ENCODE assay signal across 7 mouse cellular contexts in genomic region chr15:102399229-102400221, GRCm38 (mm10). TPM values are rescaled to one million over a fixed set of nuclear protein-coding genes. Genes with fewer than 3 reads are reported as not detected.
DNase-seq lines count a peak whose midpoint lies in the region; ATAC-seq and TF ChIP-seq lines count a peak whose summit lies in the region.

No protein-coding gene starts in this region.

- H3K36me3 ChIP-seq in intestine, postnatal 0 days (ENCODE audit: control insufficient read depth, insufficient read depth): no peaks in the 10 kb centered on the region
- no peaks in the 10 kb centered on the region for H3K36me3 ChIP-seq in limb, embryonic 12.5 days
- H3K36me3 ChIP-seq in midbrain, embryonic 13.5 days: no peaks in the 10 kb centered on the region

- peak overlapping the region; percentile 71 for H3K9ac ChIP-seq in intestine, postnatal 0 days (ENCODE audit: low read depth, low read length)
- H3K9ac ChIP-seq in limb, embryonic 12.5 days (replicated peaks): peak overlapping the region; percentile 65
- peak overlapping the region; percentile 54 for H3K9ac ChIP-seq in midbrain, embryonic 13.5 days (replicated peaks)

- DNase-seq in adrenal gland, adult (ENCODE audit: inconsistent age in 2 of 2, low spot score in 1 of 2): peak; percentile 94 to 97
- peak; percentile 88 for DNase-seq in embryo, embryonic 9.5 days (ENCODE audit: extremely low spot score)
- DNase-seq in spleen, adult 12 weeks (ENCODE audit: low spot score): peak; percentile 57

- 1% methylated on average over 34 of the region's 34 CpGs for WGBS in intestine, postnatal 0 days
- WGBS in limb, embryonic 12.5 days: 3% methylated on average over 34 of the region's 34 CpGs
- WGBS in midbrain, embryonic 13.5 days: 4% methylated on average over 34 of the region's 34 CpGs

- H3K27me3 ChIP-seq in intestine, postnatal 0 days (replicated peaks; ENCODE audit: control insufficient read depth, insufficient read depth, low read length): no peaks in the 10 kb centered on the region
- no peaks in the 10 kb centered on the region for H3K27me3 ChIP-seq in limb, embryonic 12.5 days
- peaks cover 14% of the 10 kb centered on the region for H3K27me3 ChIP-seq in midbrain, embryonic 13.5 days

- TF ChIP-seq CTCF in intestine, postnatal 0 days (IDR thresholded peaks at IDR 0.05; ENCODE audit: low read depth): no peak

- ATAC-seq in granulocyte monocyte progenitor cell, adult 5-6 weeks (replicated peaks; ENCODE audit: poor library complexity, severe bottlenecking): peak; percentile 96
- peak; percentile 82 for ATAC-seq in intestine, postnatal 0 days
- peak; percentile 65 for ATAC-seq in limb, embryonic 12.5 days (ENCODE audit: insufficient number of reproducible peaks, insufficient read depth, low FRiP score, low TSS enrichment, low read depth)
- 0 out of 2 replicates have a peak, but pooled peaks have one; percentile 34 for ATAC-seq in midbrain, embryonic 13.5 days

- H3K9me3 ChIP-seq in intestine, postnatal 0 days (ENCODE audit: control insufficient read depth): no peaks in the 10 kb centered on the region
- H3K9me3 ChIP-seq in limb, embryonic 12.5 days: no peaks in the 10 kb centered on the region
- no peaks in the 10 kb centered on the region for H3K9me3 ChIP-seq in midbrain, embryonic 13.5 days

- peak overlapping the region; percentile 44 for H3K4me3 ChIP-seq in intestine, postnatal 0 days (ENCODE audit: low read depth, low read length)
- peak overlapping the region; percentile 48 for H3K4me3 ChIP-seq in limb, embryonic 12.5 days (replicated peaks)
- H3K4me3 ChIP-seq in midbrain, embryonic 13.5 days (replicated peaks): peak overlapping the region; percentile 38

- peak overlapping the region; percentile 95 for H3K27ac ChIP-seq in intestine, postnatal 0 days (ENCODE audit: low read depth, low read length)
- peak overlapping the region; percentile 93 for H3K27ac ChIP-seq in limb, embryonic 12.5 days
- H3K27ac ChIP-seq in midbrain, embryonic 13.5 days: no peak overlapping the region

- H3K4me1 ChIP-seq in intestine, postnatal 0 days (replicated peaks; ENCODE audit: control insufficient read depth, insufficient read depth, low read length): peaks cover 14% of the 10 kb centered on the region
- peaks cover 38% of the 10 kb centered on the region for H3K4me1 ChIP-seq in limb, embryonic 12.5 days (replicated peaks)
- peaks cover 11% of the 10 kb centered on the region for H3K4me1 ChIP-seq in midbrain, embryonic 13.5 days (replicated peaks)

- peak overlapping the region; percentile 74 for H3K4me2 ChIP-seq in intestine, postnatal 0 days (replicated peaks; ENCODE audit: low read depth)
- peak overlapping the region; percentile 78 for H3K4me2 ChIP-seq in limb, embryonic 12.5 days
- H3K4me2 ChIP-seq in midbrain, embryonic 13.5 days (replicated peaks): peak overlapping the region; percentile 68

RNA-seq across cellular contexts. Expression of gene Sp1, which starts 6.4 kb away (rescaled TPM):
- total RNA-seq in granulocyte monocyte progenitor cell, adult 5-6 weeks (2014; fragmentation: Nextera tagmentation): 59.6 and 71.6 TPM in 2 replicates
- total RNA-seq in granulocyte monocyte progenitor cell, adult 5-6 weeks (2017): 52.0 and 56.1 TPM in 2 replicates
- 5.6 and 5.8 TPM in 2 replicates for polyA plus RNA-seq in intestine, postnatal 0 days (2015; fragmentation: Nextera tagmentation; extraction: Ambion mirVana)
- polyA plus RNA-seq in limb, embryonic 12.5 days (2016; fragmentation: Nextera tagmentation; extraction: Ambion mirVana): 11.1 and 12.1 TPM in 2 replicates
- 5.6 TPM in 2 replicates for polyA plus RNA-seq in midbrain, embryonic 13.5 days (2015; fragmentation: Nextera tagmentation; extraction: Ambion mirVana)

RNA-seq across cellular contexts. Expression of gene Sp7, which starts 32.5 kb away (rescaled TPM):
- total RNA-seq in granulocyte monocyte progenitor cell, adult 5-6 weeks (2014; fragmentation: Nextera tagmentation): not detected in 2 replicates
- not detected in 2 replicates for total RNA-seq in granulocyte monocyte progenitor cell, adult 5-6 weeks (2017)
- 0.07 and 0.14 TPM in 2 replicates for polyA plus RNA-seq in intestine, postnatal 0 days (2015; fragmentation: Nextera tagmentation; extraction: Ambion mirVana)
- polyA plus RNA-seq in limb, embryonic 12.5 days (2016; fragmentation: Nextera tagmentation; extraction: Ambion mirVana): 3.1 and 4.3 TPM in 2 replicates
- 0.14 and 0.28 TPM in 2 replicates for polyA plus RNA-seq in midbrain, embryonic 13.5 days (2015; fragmentation: Nextera tagmentation; extraction: Ambion mirVana)

RNA-seq across cellular contexts. Expression of gene Amhr2, which starts 45.6 kb away (rescaled TPM):
- total RNA-seq in granulocyte monocyte progenitor cell, adult 5-6 weeks (2014; fragmentation: Nextera tagmentation): not detected in 2 replicates
- not detected in 2 replicates for total RNA-seq in granulocyte monocyte progenitor cell, adult 5-6 weeks (2017)
- 0.35 and 0.50 TPM in 2 replicates for polyA plus RNA-seq in intestine, postnatal 0 days (2015; fragmentation: Nextera tagmentation; extraction: Ambion mirVana)
- polyA plus RNA-seq in limb, embryonic 12.5 days (2016; fragmentation: Nextera tagmentation; extraction: Ambion mirVana): 0.48 TPM in 1 of 2 replicates, not detected in the other
- polyA plus RNA-seq in midbrain, embryonic 13.5 days (2015; fragmentation: Nextera tagmentation; extraction: Ambion mirVana): 0.30 and 0.74 TPM in 2 replicates

RNA-seq across cellular contexts. Expression of gene Aaas, which starts 49.0 kb away (rescaled TPM):
- 120 and 123 TPM in 2 replicates for total RNA-seq in granulocyte monocyte progenitor cell, adult 5-6 weeks (2014; fragmentation: Nextera tagmentation)
- total RNA-seq in granulocyte monocyte progenitor cell, adult 5-6 weeks (2017): 147 and 153 TPM in 2 replicates
- polyA plus RNA-seq in intestine, postnatal 0 days (2015; fragmentation: Nextera tagmentation; extraction: Ambion mirVana): 15.0 and 16.8 TPM in 2 replicates
- polyA plus RNA-seq in limb, embryonic 12.5 days (2016; fragmentation: Nextera tagmentation; extraction: Ambion mirVana): 95.6 and 99.6 TPM in 2 replicates
- polyA plus RNA-seq in midbrain, embryonic 13.5 days (2015; fragmentation: Nextera tagmentation; extraction: Ambion mirVana): 41.4 and 44.1 TPM in 2 replicates

RNA-seq across cellular contexts. Expression of gene Prr13, which starts 59.3 kb away (rescaled TPM):
- total RNA-seq in granulocyte monocyte progenitor cell, adult 5-6 weeks (2014; fragmentation: Nextera tagmentation): 75.2 and 97.2 TPM in 2 replicates
- total RNA-seq in granulocyte monocyte progenitor cell, adult 5-6 weeks (2017): 35.4 and 53.4 TPM in 2 replicates
- polyA plus RNA-seq in intestine, postnatal 0 days (2015; fragmentation: Nextera tagmentation; extraction: Ambion mirVana): 394 and 398 TPM in 2 replicates
- 66.1 and 68.1 TPM in 2 replicates for polyA plus RNA-seq in limb, embryonic 12.5 days (2016; fragmentation: Nextera tagmentation; extraction: Ambion mirVana)
- polyA plus RNA-seq in midbrain, embryonic 13.5 days (2015; fragmentation: Nextera tagmentation; extraction: Ambion mirVana): 113 and 119 TPM in 2 replicates

Comparison
In these comparisons a context has a peak if more than half of its experiments do, and no peak if none do; other contexts are left out.
1. ATAC-seq: peak in every context shown above with its lines; median percentile 96 in granulocyte monocyte progenitor cell, adult 5-6 weeks; 82 in intestine, postnatal 0 days; 65 in limb, embryonic 12.5 days; 34 in midbrain, embryonic 13.5 days.